Mouse (Mus musculus) gastrocnemius, adult 2 months (tissue): ENCODE results near the gene Myh7. TPM values are rescaled to one million over a fixed set of nuclear protein-coding genes. Genes with fewer than 3 reads are reported as not detected.
"Not testable (repeated sequence)": the region's sequence is repeated elsewhere in the genome, so short reads cannot be mapped to it uniquely, and the experiment has no call there.

Experiments used
- DNase-seq: peaks from one replicate; pipeline ENCODE4 v3.0.0; 2022
- H3K27ac ChIP-seq: fragments of 200-600 bp; 2 replicates; pipeline ENCODE4 v1.8.1; 2022; ENCODE audit warnings: mild to moderate bottlenecking
- H3K4me3 ChIP-seq: fragments of 200-600 bp; 2 replicates; pipeline ENCODE4 v1.8.1; 2022; ENCODE audit warnings: mild to moderate bottlenecking, moderate library complexity
- CTCF ChIP-seq: fragments of 200-600 bp; IDR thresholded peaks from 2 replicates; pipeline ENCODE4 v1.8.1; 2022; ENCODE audit warnings: antibody characterized with exemption, mild to moderate bottlenecking, moderate library complexity
- intact Hi-C: fragments of 180-260 bp; cut with DNase I; formaldehyde crosslinking; loops from one replicate; pipeline ENCODE4 v1.15.1; 2025
- total RNA-seq, 2 experiments: library from RNA; stranded (reverse); gene quantifications; 2 replicates each; pipeline ENCODE4 v1.2.3; 2021

The Myh7 gene
- total RNA-seq, 2 experiments from 2014 or later, result 520 to 1,662 TPM

- no peak overlapping the region for H3K4me3 ChIP-seq
- intact Hi-C loops, result no loop called here
These were observed 12.5 kb downstream of the Myh7 start for GRCm38 (mm10) chr14:54981934-54982333.

DNA sequence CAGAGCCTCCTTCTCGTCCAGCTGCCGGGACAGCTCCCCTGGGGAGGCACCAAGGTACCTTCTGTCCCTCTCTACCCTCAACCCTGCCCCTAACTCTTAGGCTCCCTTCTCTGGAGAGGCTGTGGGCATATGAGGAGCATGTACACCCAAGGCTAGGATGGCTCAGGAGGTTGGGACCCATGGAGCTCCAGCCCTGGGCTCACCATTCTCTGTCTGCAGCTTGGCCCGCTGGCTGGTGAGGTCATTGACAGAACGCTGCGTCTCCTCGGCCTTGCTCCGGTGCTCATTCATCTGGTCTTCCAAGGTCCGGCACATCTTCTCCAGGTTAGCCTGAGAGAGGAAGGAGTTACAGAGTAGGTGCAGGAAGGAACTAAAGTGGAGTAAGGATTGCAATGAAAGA lies 15.8 kb downstream of the Myh7 start:
- no peak overlapping the region for H3K4me3 ChIP-seq
- H3K27ac ChIP-seq, result no peak overlapping the region
- no peak for DNase-seq
- TF ChIP-seq CTCF, result no peak
- intact Hi-C loops, result no loop called here

More at GRCm38 (mm10) chr14:54981934-54982333, 12.5 kb downstream of the Myh7 start:
- no peak overlapping the region for H3K27ac ChIP-seq
- no peak for DNase-seq
- TF ChIP-seq CTCF, result no peak

GRCm38 (mm10) chr14:54976633-54977032 lies 17.8 kb downstream of the Myh7 start, which contains the start of gene Gm17428:
Gene Gm17428 (plus strand): TSS chr14:54976933.
- no peak for TF ChIP-seq CTCF
- no peak for DNase-seq
- H3K27ac ChIP-seq, result no peak within 1 kb of the TSS
- intact Hi-C loops, result loop anchor here (2.0 kb wide), 1 partner anchor 54 kb away; no protein-coding TSS in a partner anchor
- no peak within 1 kb of the TSS for H3K4me3 ChIP-seq

DNA sequence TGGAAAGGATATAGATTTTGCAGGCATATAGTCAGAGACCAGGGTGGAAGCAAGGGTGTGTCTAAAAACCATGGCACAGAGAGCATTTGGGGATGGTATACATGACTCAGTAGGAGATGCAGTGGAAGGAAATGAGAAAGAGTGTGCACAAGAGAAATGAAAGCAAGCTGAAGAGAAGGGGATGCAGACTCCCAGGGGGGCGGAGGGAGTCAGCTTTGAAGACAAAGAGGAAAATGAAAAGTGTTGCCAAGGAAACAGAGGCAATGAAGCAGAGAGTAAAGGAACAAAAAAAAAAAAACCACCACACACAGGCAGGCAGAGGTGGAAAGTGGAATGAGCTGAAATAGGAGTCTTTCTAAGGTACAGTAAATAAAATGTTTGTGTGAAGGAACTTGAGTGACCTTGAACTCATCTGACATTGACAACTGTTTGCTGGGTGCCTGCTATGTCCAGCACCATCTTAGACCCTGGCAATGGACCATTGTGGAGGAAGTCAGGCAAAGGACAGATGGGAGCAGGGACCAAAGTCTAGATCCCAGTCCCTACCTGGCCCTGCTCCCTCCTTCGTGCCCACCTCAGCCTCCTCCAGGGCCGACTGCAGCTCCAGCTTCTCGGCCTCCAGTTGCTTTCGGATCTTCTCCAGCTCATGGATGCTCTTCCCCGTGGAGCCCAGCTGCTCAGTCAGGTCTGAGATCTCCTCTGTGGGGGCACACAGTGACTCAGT lies 20.2 kb downstream of the Myh7 start:
- no peak for TF ChIP-seq CTCF
- H3K27ac ChIP-seq, result no peak overlapping the region
- intact Hi-C loops, result no loop called here
- no peak overlapping the region for H3K4me3 ChIP-seq
- no peak for DNase-seq

DNA sequence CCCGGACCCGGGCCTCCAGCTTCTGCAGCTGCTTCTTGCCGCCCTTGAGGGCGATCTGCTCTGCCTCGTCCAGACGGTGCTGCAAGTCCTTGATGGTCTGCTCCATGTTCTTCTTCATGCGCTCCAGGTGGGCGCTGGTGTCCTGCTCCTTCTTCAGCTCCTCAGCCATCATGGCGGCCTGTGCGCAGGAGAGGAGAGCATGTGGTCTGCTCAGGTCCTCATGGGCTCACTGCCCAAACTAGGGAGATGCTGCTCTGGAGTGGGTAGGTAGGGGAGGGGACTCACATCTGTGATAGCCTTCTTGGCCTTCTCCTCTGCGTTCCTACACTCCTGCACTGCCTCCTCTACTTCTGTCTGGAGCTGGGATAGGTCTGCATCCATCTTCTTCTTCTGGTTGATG lies 21.6 kb downstream of the Myh7 start:
- H3K4me3 ChIP-seq, H3K27ac ChIP-seq, DNase-seq, intact Hi-C loops: not testable (repeated sequence)

- no peak for DNase-seq
- Histone ChIP-seq H3K27ac (no peak overlapping the region), H3K4me3 (no peak overlapping the region)
- intact Hi-C loops, result no loop called here
- TF ChIP-seq CTCF, result no peak
These were observed 26.1 kb downstream of the Myh7 start for GRCm38 (mm10) chr14:54968344-54968743.

DNA sequence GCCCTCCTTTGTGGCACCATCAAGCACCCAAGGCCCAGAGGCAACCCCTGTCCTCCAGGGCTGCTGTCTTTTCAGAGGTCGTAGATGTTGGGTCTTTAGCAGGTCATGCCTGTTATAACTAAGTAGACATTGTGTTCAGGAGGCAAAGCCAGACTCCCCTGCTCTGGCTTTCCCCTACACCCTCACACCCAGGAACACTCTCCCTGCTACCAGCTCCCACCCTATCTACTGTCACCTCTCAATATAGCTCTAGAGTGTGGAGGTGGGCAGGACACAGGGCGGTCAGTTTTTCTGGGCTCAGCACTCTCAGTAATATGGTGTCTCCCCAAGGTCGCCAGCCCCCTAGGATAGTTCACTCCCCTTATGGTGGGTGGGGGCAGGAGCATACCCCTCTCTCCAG lies 26.6 kb downstream of the Myh7 start:
- DNase-seq, result no peak
- Histone ChIP-seq H3K27ac (no peak overlapping the region), H3K4me3 (no peak overlapping the region)
- intact Hi-C loops, result no loop called here
- TF ChIP-seq CTCF, result no peak

DNA sequence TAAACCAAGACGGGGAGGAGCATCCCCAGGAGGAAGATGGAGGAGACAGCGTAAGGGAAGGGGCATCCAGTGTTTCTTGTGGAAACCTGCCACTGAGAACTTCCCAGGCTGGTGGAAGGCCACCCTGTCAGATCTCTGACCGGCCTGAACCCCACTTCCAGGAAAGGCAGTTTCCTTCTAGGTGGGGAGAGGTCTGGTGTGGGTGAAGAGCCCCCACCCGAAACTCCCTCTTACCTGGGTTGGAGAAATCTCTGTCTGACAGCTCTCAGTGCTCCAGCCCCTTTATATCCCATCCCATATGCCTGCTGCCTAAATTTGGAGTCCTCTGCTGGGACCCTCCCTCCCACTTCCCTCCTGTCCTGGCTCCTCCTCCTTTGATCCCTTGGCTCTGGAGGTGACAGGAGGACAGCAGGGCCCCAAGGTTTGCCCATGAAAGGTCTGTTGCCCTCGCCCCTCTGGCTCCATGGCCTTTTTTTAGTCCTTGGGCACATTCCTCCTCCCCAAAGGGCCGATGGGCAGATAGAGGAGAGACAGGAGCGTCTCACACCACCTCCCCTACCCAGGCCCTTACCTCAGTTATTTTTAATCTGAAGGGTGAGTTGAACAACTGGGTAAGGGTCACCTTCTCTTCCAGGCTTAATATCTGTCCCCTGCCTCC lies 28.0 kb downstream of the Myh7 start, which contains the start of gene Myh6:
TSS of gene Myh6 (minus strand) at position 608 of the 658 bp plus-strand sequence.
- DNase-seq, result no peak
- intact Hi-C loops, result no loop called here
- H3K4me3 ChIP-seq, result no peak within 1 kb of the TSS
- TF ChIP-seq CTCF, result no peak
- H3K27ac ChIP-seq, result no peak within 1 kb of the TSS

GRCm38 (mm10) chr14:54965631-54966030 lies 28.8 kb downstream of the Myh7 start:
- Histone ChIP-seq H3K4me3 (no peak overlapping the region), H3K27ac (no peak overlapping the region)
- TF ChIP-seq CTCF, result no peak
- DNase-seq, result no peak
- intact Hi-C loops, result no loop called here

GRCm38 (mm10) chr14:54965044-54965443 lies 29.4 kb downstream of the Myh7 start:
- intact Hi-C loops, result no loop called here
- Histone ChIP-seq H3K27ac (no peak overlapping the region), H3K4me3 (no peak overlapping the region)

DNA sequence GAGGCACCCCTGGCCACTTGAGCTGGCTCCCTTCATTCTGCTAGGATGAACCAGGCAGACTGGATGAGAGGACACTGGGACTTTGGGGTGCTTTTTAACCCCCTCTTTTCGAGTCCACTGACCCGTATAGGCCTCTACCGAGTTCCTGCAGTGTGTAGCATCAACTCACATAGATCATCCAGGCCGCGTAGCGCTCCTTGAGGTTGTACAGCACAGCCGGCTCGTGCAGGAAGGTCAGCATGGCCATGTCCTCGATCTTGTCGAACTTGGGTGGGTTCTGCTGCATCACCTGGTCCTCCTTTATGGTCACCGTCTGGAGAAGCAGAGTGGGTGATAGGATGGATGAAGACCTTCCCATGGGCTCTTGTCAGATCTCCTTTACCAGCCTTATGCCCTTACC lies 30.7 kb downstream of the Myh7 start:
- intact Hi-C loops, result no loop called here
- H3K27ac ChIP-seq, result no peak overlapping the region
- no peak overlapping the region for H3K4me3 ChIP-seq
- DNase-seq, result no peak
- TF ChIP-seq CTCF, result no peak

More at GRCm38 (mm10) chr14:54965044-54965443, 29.4 kb downstream of the Myh7 start:
- TF ChIP-seq CTCF, result no peak
- no peak for DNase-seq

- no peak for DNase-seq
- Histone ChIP-seq H3K27ac (no peak overlapping the region), H3K4me3 (no peak overlapping the region)
- TF ChIP-seq CTCF, result no peak
- intact Hi-C loops, result no loop called here
These were observed 31.7 kb downstream of the Myh7 start for GRCm38 (mm10) chr14:54962714-54963113.

- DNase-seq, result no peak
- H3K27ac ChIP-seq, result no peak overlapping the region
- intact Hi-C loops, result no loop called here
- TF ChIP-seq CTCF, result no peak
- no peak overlapping the region for H3K4me3 ChIP-seq
These were observed 32.9 kb downstream of the Myh7 start for GRCm38 (mm10) chr14:54961487-54961886.
